Mouse (Mus musculus): ENCODE data around the gene Blmh.
A peak's percentile ranks its signal among the peaks of the same experiment; 100 is the strongest.
"Not testable (repeated sequence)": the region's sequence is repeated elsewhere in the genome, so short reads cannot be mapped to it uniquely, and the experiment has no call there.

The Blmh gene

GRCm38 (mm10) chr11:76917230-76917548 lies 7.4 kb upstream of the Blmh start:
- DNase-seq = no peak

GRCm38 (mm10) chr11:76920607-76921006 lies 4.0 kb upstream of the Blmh start:
- DNase-seq = no peak

- not testable (repeated sequence) for DNase-seq
Observed at GRCm38 (mm10) chr11:76928586-76928985, 4.0 kb downstream of the Blmh start.

GRCm38 (mm10) chr11:76933209-76933608 lies 8.6 kb downstream of the Blmh start:
- DNase-seq = no peak

GRCm38 (mm10) chr11:76936578-76936977 lies 12.0 kb downstream of the Blmh start:
- DNase-seq = no peak

- peak in 1 of 2 experiments; percentile 15 for DNase-seq
Observed at GRCm38 (mm10) chr11:76944839-76945238, 20.2 kb downstream of the Blmh start.

- peak; percentile 97 to 98 for DNase-seq
Observed at GRCm38 (mm10) chr11:76945386-76946202, 21.0 kb downstream of the Blmh start.

- peak; percentile 55 to 56 for DNase-seq
Observed at GRCm38 (mm10) chr11:76946203-76946585, 21.6 kb downstream of the Blmh start.

GRCm38 (mm10) chr11:76953536-76953935 lies 28.9 kb downstream of the Blmh start:
- DNase-seq = no peak

GRCm38 (mm10) chr11:76965703-76966102 lies 41.1 kb downstream of the Blmh start:
- no peak for DNase-seq

- no peak for DNase-seq
Observed at GRCm38 (mm10) chr11:76970328-76970727, 45.7 kb downstream of the Blmh start.

GRCm38 (mm10) chr11:76974680-76975319 lies 50.2 kb downstream of the Blmh start:
- no peak for DNase-seq

- DNase-seq = no peak
Observed at GRCm38 (mm10) chr11:76981570-76982141, 57.0 kb downstream of the Blmh start.

- no peak for DNase-seq
Observed at GRCm38 (mm10) chr11:76982415-76982814, 57.8 kb downstream of the Blmh start.

GRCm38 (mm10) chr11:76983641-76984040 lies 59.0 kb downstream of the Blmh start:
- DNase-seq = no peak

GRCm38 (mm10) chr11:76984173-76984572 lies 59.6 kb downstream of the Blmh start:
- no peak for DNase-seq

- no peak for DNase-seq
Observed at GRCm38 (mm10) chr11:76990839-76991238, 66.2 kb downstream of the Blmh start.

GRCm38 (mm10) chr11:76992886-76993285 lies 68.3 kb downstream of the Blmh start:
- no peak for DNase-seq

GRCm38 (mm10) chr11:76995966-76996672 lies 71.5 kb downstream of the Blmh start:
- peak; percentile 39 to 41 for DNase-seq

GRCm38 (mm10) chr11:76997305-76997704 lies 72.7 kb downstream of the Blmh start:
- DNase-seq = peak; percentile 91 to 92

GRCm38 (mm10) chr11:76997916-76998704 lies 73.5 kb downstream of the Blmh start, which contains the start of gene Slc6a4:
Gene Slc6a4 (plus strand): TSS chr11:76998603.
- DNase-seq = peak; percentile 21 to 24

GRCm38 (mm10) chr11:76998705-76999226 lies 74.2 kb downstream of the Blmh start:
- peak in 1 of 2 experiments; percentile 23 for DNase-seq

All from cerebellum, postnatal 10 days (tissue).